Mouse (Mus musculus): ENCODE results near the gene Gmpr. TPM values are rescaled to one million over a fixed set of nuclear protein-coding genes. Genes with fewer than 3 reads are reported as not detected.

Gene Gmpr
- polyA plus RNA-seq, 1 experiment from 2014 or later: 180 TPM

GRCm38 (mm10) chr13:45547549-45547948 lies 40.3 kb downstream of the Gmpr start:
- ATAC-seq (replicated peaks; ENCODE audit: insufficient number of reproducible peaks, insufficient read depth, low FRiP score, low read depth): no peak
- peaks cover 26% of the 10 kb centered on the region for H3K4me1 ChIP-seq (replicated peaks)
- no peaks in the 10 kb centered on the region for H3K9me3 ChIP-seq (replicated peaks)
- WGBS: 72% methylated on average over 5 of the region's 5 CpGs
- no peak overlapping the region for H3K9ac ChIP-seq
- H3K4me3 ChIP-seq: no peak overlapping the region
- peak overlapping the region; percentile 4; the same call in 1 of the 2 replicates for H3K27ac ChIP-seq
- H3K36me3 ChIP-seq: peaks cover 36% of the 10 kb centered on the region
- H3K4me2 ChIP-seq: no peak overlapping the region
- H3K27me3 ChIP-seq: no peaks in the 10 kb centered on the region

DNA sequence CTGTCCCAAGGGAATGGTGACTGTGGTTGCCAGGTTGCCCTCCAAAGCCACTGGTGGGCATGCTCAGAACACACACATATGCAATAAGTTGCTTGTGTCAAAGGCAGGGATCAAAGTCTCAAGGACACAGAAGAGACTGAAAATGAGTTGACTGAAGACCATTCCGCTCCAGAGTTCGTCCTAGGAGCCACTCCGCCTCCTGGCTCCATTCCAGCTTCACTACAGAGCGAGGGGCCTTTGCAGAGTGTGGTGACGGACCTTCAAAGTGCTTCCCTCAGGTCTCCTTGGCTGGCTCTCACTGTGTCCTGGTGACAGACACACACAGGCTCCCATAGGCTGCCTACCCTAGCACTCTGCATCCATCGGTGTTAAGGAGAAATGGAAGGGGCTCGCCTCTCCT lies 46.4 kb downstream of the Gmpr start:
- peak; percentile 70; the same call in 1 of the 2 replicates for ATAC-seq (replicated peaks; ENCODE audit: insufficient number of reproducible peaks, insufficient read depth, low FRiP score, low read depth)
- peaks cover 4% of the 10 kb centered on the region for H3K36me3 ChIP-seq
- H3K4me2 ChIP-seq: peak overlapping the region; percentile 24; the same call in 1 of the 2 replicates
- no peaks in the 10 kb centered on the region for H3K9me3 ChIP-seq (replicated peaks)
- H3K4me3 ChIP-seq: no peak overlapping the region
- no peak overlapping the region for H3K9ac ChIP-seq
- 30% methylated on average over 7 of the region's 7 CpGs for WGBS
- H3K27me3 ChIP-seq: no peaks in the 10 kb centered on the region
- peaks cover 25% of the 10 kb centered on the region for H3K4me1 ChIP-seq (replicated peaks)
- H3K27ac ChIP-seq: peak overlapping the region; percentile 71

DNA sequence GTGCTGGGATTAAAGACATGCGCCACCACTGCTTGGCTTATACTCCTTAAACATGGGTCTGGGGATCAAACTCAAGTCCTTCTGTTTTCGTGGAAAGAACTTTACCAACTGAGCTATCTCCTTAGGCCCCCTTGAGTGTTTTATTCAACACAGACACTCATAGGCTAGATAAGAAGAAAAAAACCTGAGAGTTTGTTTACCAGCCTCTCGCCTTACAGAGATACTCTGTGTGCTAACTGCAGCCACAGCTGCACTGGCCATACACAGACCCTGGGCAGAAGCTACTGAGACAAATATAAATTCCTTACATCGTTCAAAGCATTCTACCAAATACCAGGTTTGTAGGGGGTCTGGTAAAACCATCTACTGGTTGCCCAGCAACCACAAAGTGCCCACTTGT lies 51.1 kb downstream of the Gmpr start:
- WGBS: 53% methylated on average over 4 of the region's 4 CpGs
- H3K27me3 ChIP-seq: no peaks in the 10 kb centered on the region
- no peak overlapping the region for H3K9ac ChIP-seq
- H3K4me1 ChIP-seq (replicated peaks): peaks cover 52% of the 10 kb centered on the region
- H3K4me3 ChIP-seq: no peak overlapping the region
- no peaks in the 10 kb centered on the region for H3K9me3 ChIP-seq (replicated peaks)
- H3K27ac ChIP-seq: no peak overlapping the region
- H3K36me3 ChIP-seq: no peaks in the 10 kb centered on the region
- no peak for ATAC-seq (replicated peaks; ENCODE audit: insufficient number of reproducible peaks, insufficient read depth, low FRiP score, low read depth)
- no peak overlapping the region for H3K4me2 ChIP-seq

DNA sequence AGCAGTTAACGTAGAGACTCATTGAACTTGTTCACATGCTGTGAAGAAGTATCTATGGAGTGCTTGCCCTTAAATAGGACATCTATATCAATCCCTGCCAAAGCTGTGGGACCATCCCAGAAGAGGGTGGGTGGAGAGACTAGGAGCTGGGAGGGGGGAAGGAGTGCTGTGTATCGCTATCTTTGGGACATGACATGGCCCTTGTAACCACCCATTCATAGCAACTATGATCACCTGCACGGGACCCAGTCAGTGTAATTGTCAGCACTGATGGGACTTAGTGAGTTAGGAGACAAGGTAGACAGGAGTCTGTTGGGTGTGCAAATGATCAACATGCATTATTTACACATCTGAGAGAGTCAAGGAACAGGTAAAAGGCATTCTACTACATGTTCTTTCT lies 52.0 kb downstream of the Gmpr start:
- no peak overlapping the region for H3K9ac ChIP-seq
- ATAC-seq (replicated peaks; ENCODE audit: insufficient number of reproducible peaks, insufficient read depth, low FRiP score, low read depth): no peak
- WGBS: 61% methylated on average over 3 of the region's 3 CpGs
- H3K27ac ChIP-seq: no peak overlapping the region
- H3K36me3 ChIP-seq: no peaks in the 10 kb centered on the region
- peaks cover 43% of the 10 kb centered on the region for H3K4me1 ChIP-seq (replicated peaks)
- no peaks in the 10 kb centered on the region for H3K27me3 ChIP-seq
- H3K4me2 ChIP-seq: no peak overlapping the region
- no peaks in the 10 kb centered on the region for H3K9me3 ChIP-seq (replicated peaks)
- H3K4me3 ChIP-seq: no peak overlapping the region

- Histone ChIP-seq H3K9me3 (replicated peaks) (no peaks in the 10 kb centered on the region), H3K4me1 (replicated peaks) (peaks cover 39% of the 10 kb centered on the region), H3K27me3 (no peaks in the 10 kb centered on the region), H3K9ac (no peak overlapping the region), H3K36me3 (no peaks in the 10 kb centered on the region), H3K27ac (no peak overlapping the region), H3K4me3 (no peak overlapping the region), H3K4me2 (no peak overlapping the region)
- WGBS: 67% methylated on average over 7 of the region's 7 CpGs
- ATAC-seq (replicated peaks; ENCODE audit: insufficient number of reproducible peaks, insufficient read depth, low FRiP score, low read depth): no peak
These were observed 53.3 kb downstream of the Gmpr start for GRCm38 (mm10) chr13:45560543-45560942.

DNA sequence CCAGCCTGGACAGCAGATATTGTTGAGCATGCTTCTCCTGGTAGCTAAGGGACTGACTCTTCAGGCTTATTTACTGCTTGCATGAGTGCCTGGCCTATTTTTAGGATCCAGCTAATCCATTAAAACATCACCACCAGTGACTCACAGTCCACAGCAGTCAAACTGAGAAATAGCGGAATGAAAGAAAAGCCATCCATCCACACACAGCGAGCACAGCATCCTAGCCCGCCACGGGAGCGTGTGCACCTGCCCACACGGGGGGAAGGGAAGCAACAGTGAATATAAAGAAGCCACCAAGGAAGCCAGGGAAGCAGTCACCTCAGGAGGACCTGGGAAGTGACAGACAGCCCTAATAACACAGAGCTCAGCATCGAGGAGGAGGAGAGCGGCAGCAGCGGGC lies 54.8 kb downstream of the Gmpr start:
- no peaks in the 10 kb centered on the region for H3K9me3 ChIP-seq (replicated peaks)
- H3K27ac ChIP-seq: peak overlapping the region; percentile 81
- peak overlapping the region; percentile 53 for H3K4me2 ChIP-seq
- peak; percentile 33; the same call in 1 of the 2 replicates for ATAC-seq (replicated peaks; ENCODE audit: insufficient number of reproducible peaks, insufficient read depth, low FRiP score, low read depth)
- H3K4me3 ChIP-seq: peak overlapping the region; percentile 15; the same call in 1 of the 2 replicates
- peaks cover 39% of the 10 kb centered on the region for H3K4me1 ChIP-seq (replicated peaks)
- H3K9ac ChIP-seq: no peak overlapping the region
- 45% methylated on average over 9 of the region's 9 CpGs for WGBS
- H3K27me3 ChIP-seq: no peaks in the 10 kb centered on the region
- H3K36me3 ChIP-seq: 0 out of 2 replicates have a peak, but pooled peaks cover 6% of the 10 kb centered on the region

DNA sequence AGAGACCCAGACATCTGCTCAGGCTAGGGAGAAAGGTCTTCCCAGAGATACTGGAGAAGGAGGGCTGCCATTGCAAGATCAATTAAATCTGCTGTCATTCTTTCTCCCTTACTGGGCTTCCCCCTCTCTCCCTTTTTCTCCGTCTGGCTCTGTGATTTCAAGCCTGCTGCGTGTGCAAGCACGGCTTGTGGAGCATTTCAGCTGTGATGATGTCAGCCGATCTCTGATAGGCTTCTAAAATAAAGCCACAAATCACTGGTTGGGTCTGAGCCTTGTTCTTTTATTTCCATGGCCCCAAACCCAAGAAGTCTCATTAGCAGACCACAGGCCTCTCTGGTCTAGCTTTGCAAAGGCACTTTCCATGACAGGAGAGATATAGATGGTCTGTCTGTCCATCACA lies 57.7 kb downstream of the Gmpr start:
- no peak for ATAC-seq (replicated peaks; ENCODE audit: insufficient number of reproducible peaks, insufficient read depth, low FRiP score, low read depth)
- Histone ChIP-seq H3K4me3 (no peak overlapping the region), H3K9ac (no peak overlapping the region), H3K36me3 (0 out of 2 replicates have a peak, but pooled peaks cover 7% of the 10 kb centered on the region), H3K9me3 (replicated peaks) (no peaks in the 10 kb centered on the region), H3K27me3 (no peaks in the 10 kb centered on the region), H3K4me2 (no peak overlapping the region), H3K4me1 (replicated peaks) (peaks cover 28% of the 10 kb centered on the region), H3K27ac (no peak overlapping the region)
- WGBS: 65% methylated on average over 4 of the region's 4 CpGs

DNA sequence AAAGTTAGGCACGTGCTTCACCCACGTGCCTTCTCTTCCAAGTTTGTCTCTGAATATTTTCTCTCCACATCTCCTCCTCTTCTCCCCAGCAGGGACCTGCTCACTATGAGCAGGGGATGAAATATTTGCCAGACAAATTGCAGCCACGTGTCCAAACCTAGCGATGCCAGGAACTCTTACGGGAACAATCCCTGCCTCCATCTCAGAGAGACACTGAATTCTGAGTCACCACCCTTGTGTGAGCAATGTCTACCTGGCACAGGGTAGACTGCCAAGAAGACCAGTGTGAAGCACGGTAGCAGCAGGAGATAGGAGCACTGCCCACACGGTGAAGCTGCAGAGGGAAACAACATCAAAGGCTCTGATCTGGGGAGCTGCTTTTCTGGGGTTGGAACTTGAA lies 62.7 kb downstream of the Gmpr start:
- H3K27ac ChIP-seq: no peak overlapping the region
- H3K4me2 ChIP-seq: no peak overlapping the region
- WGBS: 48% methylated on average over 7 of the region's 7 CpGs
- H3K4me3 ChIP-seq: no peak overlapping the region
- no peaks in the 10 kb centered on the region for H3K27me3 ChIP-seq
- no peaks in the 10 kb centered on the region for H3K9me3 ChIP-seq (replicated peaks)
- H3K36me3 ChIP-seq: 0 out of 2 replicates have a peak, but pooled peaks cover 7% of the 10 kb centered on the region
- no peak for ATAC-seq (replicated peaks; ENCODE audit: insufficient number of reproducible peaks, insufficient read depth, low FRiP score, low read depth)
- H3K4me1 ChIP-seq (replicated peaks): peaks cover 19% of the 10 kb centered on the region
- no peak overlapping the region for H3K9ac ChIP-seq

DNA sequence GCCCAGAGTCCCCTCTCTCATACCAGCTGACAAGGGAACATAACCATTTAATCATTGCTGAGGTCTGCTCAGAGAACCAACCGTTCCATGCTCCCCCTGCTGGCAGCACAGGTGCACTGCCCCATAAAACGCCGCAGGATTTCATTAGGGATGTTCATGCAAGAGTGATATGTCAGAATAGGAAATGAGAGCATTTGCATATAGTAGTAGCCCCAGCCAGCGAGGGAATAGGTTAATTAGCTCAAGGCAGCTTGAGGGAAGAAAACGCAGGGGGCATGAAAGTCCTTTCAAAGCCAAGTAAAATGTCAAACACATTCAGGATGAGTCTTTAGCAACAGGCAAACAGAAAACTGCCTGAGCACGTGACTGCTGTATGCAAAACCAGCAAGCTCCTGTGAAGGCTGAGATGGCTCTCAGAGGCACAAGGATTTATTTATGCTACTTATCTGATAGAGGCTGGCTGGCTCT lies 64.6 kb downstream of the Gmpr start:
- 0 out of 2 replicates have a peak overlapping the region, but pooled peaks have one; percentile 15 for H3K9ac ChIP-seq
- no peaks in the 10 kb centered on the region for H3K27me3 ChIP-seq
- ATAC-seq (replicated peaks; ENCODE audit: insufficient number of reproducible peaks, insufficient read depth, low FRiP score, low read depth): no peak
- H3K36me3 ChIP-seq: 0 out of 2 replicates have a peak, but pooled peaks cover 3% of the 10 kb centered on the region
- no peak overlapping the region for H3K27ac ChIP-seq
- WGBS: 2% methylated on average over 6 of the region's 6 CpGs
- peak overlapping the region; percentile 21; the same call in 1 of the 2 replicates for H3K4me3 ChIP-seq
- peak overlapping the region; percentile 56 for H3K4me2 ChIP-seq
- no peaks in the 10 kb centered on the region for H3K9me3 ChIP-seq (replicated peaks)
- peaks cover 34% of the 10 kb centered on the region for H3K4me1 ChIP-seq (replicated peaks)

GRCm38 (mm10) chr13:45572768-45573167 lies 65.5 kb downstream of the Gmpr start:
- 20% methylated on average over 4 of the region's 4 CpGs for WGBS
- Histone ChIP-seq H3K4me3 (no peak overlapping the region), H3K27ac (no peak overlapping the region), H3K4me1 (replicated peaks) (peaks cover 43% of the 10 kb centered on the region), H3K9ac (no peak overlapping the region), H3K9me3 (replicated peaks) (no peaks in the 10 kb centered on the region), H3K36me3 (no peaks in the 10 kb centered on the region), H3K4me2 (no peak overlapping the region), H3K27me3 (no peaks in the 10 kb centered on the region)
- no peak for ATAC-seq (replicated peaks; ENCODE audit: insufficient number of reproducible peaks, insufficient read depth, low FRiP score, low read depth)

- Histone ChIP-seq H3K9me3 (replicated peaks) (no peaks in the 10 kb centered on the region), H3K9ac (no peak overlapping the region), H3K4me3 (no peak overlapping the region), H3K27me3 (no peaks in the 10 kb centered on the region), H3K36me3 (no peaks in the 10 kb centered on the region), H3K4me1 (replicated peaks) (peaks cover 46% of the 10 kb centered on the region), H3K27ac (peak overlapping the region; percentile 88), H3K4me2 (peak overlapping the region; percentile 13; the same call in 1 of the 2 replicates)
- peak; percentile 68 for ATAC-seq (replicated peaks; ENCODE audit: insufficient number of reproducible peaks, insufficient read depth, low FRiP score, low read depth)
- WGBS: 49% methylated on average over 4 of the region's 4 CpGs
These were observed 68.9 kb downstream of the Gmpr start for GRCm38 (mm10) chr13:45576185-45576584.

DNA sequence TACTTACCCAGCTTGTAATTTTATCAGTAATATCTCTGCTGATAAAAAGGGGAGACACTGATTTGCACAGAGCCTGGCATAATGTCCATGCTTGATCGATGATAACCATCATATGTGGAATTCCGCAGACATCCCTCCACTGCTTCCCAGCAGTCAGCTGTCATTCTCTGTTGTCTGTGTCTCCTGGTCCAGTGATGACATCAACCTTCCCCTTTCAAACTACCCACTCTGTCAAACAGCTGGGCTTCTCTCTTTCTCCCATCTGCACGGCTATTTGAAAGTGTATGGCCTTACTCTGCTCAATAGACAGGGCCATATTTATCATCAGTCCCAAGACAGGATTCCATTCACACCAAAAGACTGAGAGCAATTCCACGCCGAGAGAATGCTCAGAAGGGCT lies 70.1 kb downstream of the Gmpr start:
- WGBS: 31% methylated on average over 5 of the region's 5 CpGs
- no peak for ATAC-seq (replicated peaks; ENCODE audit: insufficient number of reproducible peaks, insufficient read depth, low FRiP score, low read depth)

More for the DNA sequence above, 70.1 kb downstream of the Gmpr start:
- Histone ChIP-seq H3K27ac (peak overlapping the region; percentile 88), H3K36me3 (no peaks in the 10 kb centered on the region), H3K27me3 (no peaks in the 10 kb centered on the region), H3K9me3 (replicated peaks) (no peaks in the 10 kb centered on the region), H3K4me3 (no peak overlapping the region), H3K4me1 (replicated peaks) (peaks cover 37% of the 10 kb centered on the region), H3K4me2 (no peak overlapping the region), H3K9ac (no peak overlapping the region)

Measured in heart, embryonic 15.5 days (tissue).